Mouse (Mus musculus): ENCODE data around the gene Mtrex. TPM values are rescaled to one million over a fixed set of nuclear protein-coding genes. Genes with fewer than 3 reads are reported as not detected.

Gene Mtrex
- total and polyA plus RNA-seq, 3 experiments = 57.4 to 96.5 (median 62.2) TPM

- Histone ChIP-seq H3K4me1 (ENCODE audit: control insufficient read depth in 1 of 2, insufficient read depth in 2 of 2, low read length in 2 of 2) (peaks cover 3 to 14% of the 10 kb centered on the region in 2 experiments; a peak in 3 of 4 replicates), H3K9ac (ENCODE audit: control insufficient read depth, low read depth, low read length, poor library complexity, severe bottlenecking) (no peak overlapping the region), H3K27me3 (ENCODE audit: control insufficient read depth in 1 of 2, insufficient read depth in 2 of 2, low read length in 2 of 2) (no peaks in the 10 kb centered on the region), H3K4me3 (ENCODE audit: control insufficient read depth in 1 of 2, insufficient read depth in 1 of 2, low read depth in 2 of 2, low read length in 2 of 2) (0 out of 4 replicates have a peak overlapping the region, but pooled peaks of 1 of the 2 experiments have one; percentile 11), H3K27ac (ENCODE audit: control insufficient read depth, low read depth, low read length) (no peak overlapping the region), H3K79me2 (ENCODE audit: control insufficient read depth, insufficient read depth, low read length, poor library complexity) (peaks cover 55% of the 10 kb centered on the region), H3K9me3 (replicated peaks; ENCODE audit: insufficient read depth, low read length) (no peaks in the 10 kb centered on the region), H3K36me3 (ENCODE audit: control insufficient read depth in 1 of 2, insufficient read depth in 2 of 2, low read length in 2 of 2) (peaks cover 13 to 14% of the 10 kb centered on the region in 2 experiments)
- TF ChIP-seq EP300 (IDR thresholded peaks at IDR 0.05; ENCODE audit: low read depth in 1 of 2, low read length in 2 of 2) (no peak), CHD1 (IDR thresholded peaks at IDR 0.05; ENCODE audit: low read depth, low read length) (no peak), MAFK (IDR thresholded peaks at IDR 0.05; ENCODE audit: borderline replicate concordance, low read depth, low read length) (no peak), ETS1 (IDR thresholded peaks at IDR 0.05; ENCODE audit: low read depth, low read length) (no peak), ZC3H11A (IDR thresholded peaks at IDR 0.05; ENCODE audit: low read depth, low read length) (no peak), CHD2 (IDR thresholded peaks at IDR 0.05; ENCODE audit: low read length) (no peak), HCFC1 (IDR thresholded peaks at IDR 0.05; ENCODE audit: low read depth, low read length) (no peak), MYC (IDR thresholded peaks at IDR 0.05; ENCODE audit: low read depth, low read length) (no peak), GABPA (IDR thresholded peaks at IDR 0.05; ENCODE audit: low read depth, low read length) (no peak), GATA1 (IDR thresholded peaks at IDR 0.05; ENCODE audit: low read depth, low read length) (no peak)
- no peak for DNase-seq (ENCODE audit: low read depth, low spot score)
Observed at GRCm38 (mm10) chr13:112925266-112925665, 1.9 kb downstream of the Mtrex start.

DNA sequence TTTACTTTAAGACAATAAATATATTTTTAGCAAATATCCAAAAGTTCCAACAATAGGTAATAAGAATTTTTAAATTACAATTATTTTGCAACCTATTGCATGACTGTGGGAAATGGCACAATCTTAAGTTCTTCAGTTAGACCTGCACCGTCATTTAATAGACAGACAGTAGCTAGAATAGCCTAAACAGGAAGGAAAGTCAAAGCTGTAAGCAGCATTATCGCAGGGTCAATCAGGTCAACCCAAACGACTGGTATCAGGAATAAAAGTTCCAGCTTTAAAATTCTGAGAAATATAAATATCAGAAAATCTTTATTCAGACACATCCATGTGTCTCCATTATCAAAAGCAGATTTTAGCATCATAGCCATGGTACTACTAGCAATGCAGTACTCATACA is 6.3 kb downstream of the Mtrex start:
- no peak overlapping the region for H3K4me3 ChIP-seq (ENCODE audit: control insufficient read depth in 1 of 2, insufficient read depth in 1 of 2, low read depth in 2 of 2, low read length in 2 of 2)
- H3K27me3 ChIP-seq (ENCODE audit: control insufficient read depth in 1 of 2, insufficient read depth in 2 of 2, low read length in 2 of 2) = no peaks in the 10 kb centered on the region
- no peak overlapping the region for H3K27ac ChIP-seq (ENCODE audit: control insufficient read depth, low read depth, low read length)
- H3K36me3 ChIP-seq (ENCODE audit: control insufficient read depth in 1 of 2, insufficient read depth in 2 of 2, low read length in 2 of 2) = peaks cover 7 to 40% of the 10 kb centered on the region in 2 experiments; a peak in 3 of 4 replicates
- peaks cover 0 to 7% of the 10 kb centered on the region in 2 experiments; a peak in 2 of 4 replicates for H3K4me1 ChIP-seq (ENCODE audit: control insufficient read depth in 1 of 2, insufficient read depth in 2 of 2, low read length in 2 of 2)
- DNase-seq (ENCODE audit: low read depth, low spot score) = no peak
- peaks cover 34% of the 10 kb centered on the region for H3K79me2 ChIP-seq (ENCODE audit: control insufficient read depth, insufficient read depth, low read length, poor library complexity)
- H3K9me3 ChIP-seq (replicated peaks; ENCODE audit: insufficient read depth, low read length) = no peaks in the 10 kb centered on the region
- TF ChIP-seq ELF1 (IDR thresholded peaks at IDR 0.05; ENCODE audit: low read depth, low read length) = no peak
- TF ChIP-seq MYB (IDR thresholded peaks at IDR 0.05; ENCODE audit: low read depth, low read length) = no peak
- TF ChIP-seq MXI1 (IDR thresholded peaks at IDR 0.05; ENCODE audit: low read depth, low read length) = no peak
- TF ChIP-seq POLR2A (IDR thresholded peaks at IDR 0.05; ENCODE audit: control insufficient read depth in 1 of 2, insufficient read depth in 1 of 2, low read depth in 1 of 2, low read length in 2 of 2, poor library complexity in 1 of 2) = no peak
- no peak for TF ChIP-seq RCOR1 (IDR thresholded peaks at IDR 0.05; ENCODE audit: low read depth, low read length)
- TF ChIP-seq MEF2A (IDR thresholded peaks at IDR 0.05; ENCODE audit: extremely low read depth, insufficient replicate concordance, low read depth, low read length, poor library complexity, severe bottlenecking) = no peak
- TF ChIP-seq ETS1 (IDR thresholded peaks at IDR 0.05; ENCODE audit: low read depth, low read length) = no peak
- no peak for TF ChIP-seq RAD21 (IDR thresholded peaks at IDR 0.05; ENCODE audit: low read depth, low read length)
- TF ChIP-seq HCFC1 (IDR thresholded peaks at IDR 0.05; ENCODE audit: low read depth, low read length) = no peak
- TF ChIP-seq USF1 (IDR thresholded peaks at IDR 0.05; ENCODE audit: low read depth, low read length) = no peak
- no peak for TF ChIP-seq MAFK (IDR thresholded peaks at IDR 0.05; ENCODE audit: borderline replicate concordance, low read depth, low read length)
- TF ChIP-seq CHD1 (IDR thresholded peaks at IDR 0.05; ENCODE audit: low read depth, low read length) = no peak
- TF ChIP-seq MAX (IDR thresholded peaks at IDR 0.05; ENCODE audit: low read length) = no peak
- no peak for TF ChIP-seq USF2 (IDR thresholded peaks at IDR 0.05; ENCODE audit: borderline replicate concordance in 1 of 2, insufficient read depth in 1 of 2, low read depth in 1 of 2, low read length in 2 of 2)
- TF ChIP-seq E2F4 (IDR thresholded peaks at IDR 0.05; ENCODE audit: borderline replicate concordance, low read depth, low read length) = no peak
- no peak overlapping the region for H3K9ac ChIP-seq (ENCODE audit: control insufficient read depth, low read depth, low read length, poor library complexity, severe bottlenecking)

All from MEL (cell line).